Mouse (Mus musculus): ENCODE data around the gene Enkur.

- TF ChIP-seq CTCF (IDR thresholded peaks at IDR 0.05; ENCODE audit: extremely low read depth, insufficient read length, insufficient replicate concordance, low read depth, low read length) (no peak), POLR2A (IDR thresholded peaks at IDR 0.05; ENCODE audit: low read depth, low read length) (no peak)
These were observed 58.7 kb downstream of the Enkur start for GRCm38 (mm10) chr2:21146486-21146885.
